Mouse (Mus musculus): ENCODE measurements at regions not wholly inside any gene's neighbourhood (a gene's known extent, or its start where the extent isn't known, plus 50 kb on each side); places are given as distances from the start of the nearest gene placed in this dataset.
"Not testable (repeated sequence)": the region's sequence is repeated elsewhere in the genome, so short reads cannot be mapped to it uniquely, and the experiment has no call there.

DNA sequence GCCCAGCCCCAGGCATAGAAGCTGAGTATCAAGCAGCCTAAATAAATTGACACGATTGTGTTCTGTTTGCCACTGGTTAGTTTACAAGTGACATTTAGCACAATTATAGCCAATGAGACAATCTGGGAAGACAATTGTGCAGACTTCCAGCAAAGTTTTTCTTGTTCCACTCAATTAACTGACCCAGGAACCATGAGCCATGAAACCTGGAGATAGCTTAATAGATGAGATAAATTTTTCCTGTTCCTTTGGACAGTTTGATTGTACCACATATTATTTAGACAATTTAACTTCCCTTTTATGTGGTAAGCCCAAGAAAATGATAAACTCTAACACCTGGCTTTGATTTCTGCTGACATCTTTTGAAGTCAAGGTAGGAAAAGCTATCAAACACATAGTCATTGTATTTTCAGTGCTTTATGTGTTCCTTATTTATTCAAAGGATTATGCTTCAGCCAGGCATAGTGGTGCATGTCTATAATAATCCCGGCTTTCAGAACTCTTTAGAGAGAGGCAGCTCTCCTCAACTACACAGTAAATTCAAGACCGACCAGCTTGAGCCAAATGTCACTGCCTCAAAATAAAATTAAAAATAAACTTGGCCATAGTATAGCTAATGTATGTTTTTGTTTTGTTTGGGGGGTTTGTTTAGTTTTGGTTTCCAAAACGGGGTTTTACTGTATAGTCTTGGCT is 1406.2 kb upstream of the 1700008P02Rik start:
- no peak for DNase-seq (ENCODE audit: low read depth)
- no peak for TF ChIP-seq CTCF (IDR thresholded peaks at IDR 0.05; ENCODE audit: borderline replicate concordance, extremely low read depth, insufficient read depth, insufficient read length)
- TF ChIP-seq POLR2A (IDR thresholded peaks at IDR 0.05; ENCODE audit: borderline replicate concordance, extremely low read depth, insufficient read depth, insufficient read length, poor library complexity, severe bottlenecking), result no peak

- peak; percentile 24 for DNase-seq (ENCODE audit: low read depth)
- TF ChIP-seq POLR2A (IDR thresholded peaks at IDR 0.05; ENCODE audit: borderline replicate concordance, extremely low read depth, insufficient read depth, insufficient read length, poor library complexity, severe bottlenecking) (no peak), CTCF (IDR thresholded peaks at IDR 0.05; ENCODE audit: borderline replicate concordance, extremely low read depth, insufficient read depth, insufficient read length) (no peak)
Observed at GRCm38 (mm10) chr3:8022654-8023053, 1402.4 kb upstream of the 1700008P02Rik start.

DNA sequence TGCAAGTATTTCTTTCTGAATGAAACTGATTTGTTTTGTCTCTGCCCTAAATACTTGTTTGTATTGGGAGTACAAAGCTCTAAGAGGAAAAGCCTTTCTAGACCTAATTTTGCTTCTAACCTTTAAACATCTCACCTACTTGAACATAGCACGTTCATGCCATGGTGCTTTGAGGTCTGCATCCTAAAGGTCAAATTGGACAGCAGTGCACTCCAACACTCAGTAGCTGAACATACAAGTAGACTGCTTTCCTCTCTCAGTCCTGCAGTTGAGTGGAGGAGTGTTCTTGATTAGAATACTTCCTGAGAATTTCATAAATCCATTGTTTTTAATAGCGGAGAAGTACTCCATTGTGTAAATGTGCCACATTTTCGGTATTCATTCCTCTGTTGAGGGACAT is 1397.2 kb upstream of the 1700008P02Rik start:
- TF ChIP-seq POLR2A (IDR thresholded peaks at IDR 0.05; ENCODE audit: borderline replicate concordance, extremely low read depth, insufficient read depth, insufficient read length, poor library complexity, severe bottlenecking) (no peak), CTCF (IDR thresholded peaks at IDR 0.05; ENCODE audit: borderline replicate concordance, extremely low read depth, insufficient read depth, insufficient read length) (no peak)
- DNase-seq (ENCODE audit: low read depth), result peak; percentile 20

DNA sequence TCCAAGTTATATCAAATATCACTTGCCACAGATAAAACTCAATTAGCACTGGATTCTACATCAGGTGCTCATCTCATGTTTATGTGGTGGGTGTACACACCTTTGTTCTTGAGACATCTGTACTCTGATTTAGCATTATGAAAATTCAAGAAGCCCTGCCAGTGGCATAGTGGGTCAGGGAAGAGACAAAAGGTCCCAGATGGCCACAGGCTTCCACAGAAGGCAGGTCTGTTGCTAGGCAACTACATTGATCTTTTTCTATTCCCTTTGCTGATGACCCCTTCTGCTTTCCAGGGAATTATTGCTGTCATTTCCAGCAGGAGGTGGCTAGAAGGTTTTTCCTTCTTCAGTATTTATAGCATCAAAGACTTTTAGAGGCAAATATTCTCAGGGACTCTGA is 1396.7 kb upstream of the 1700008P02Rik start:
- TF ChIP-seq POLR2A (IDR thresholded peaks at IDR 0.05; ENCODE audit: borderline replicate concordance, extremely low read depth, insufficient read depth, insufficient read length, poor library complexity, severe bottlenecking), result no peak
- TF ChIP-seq CTCF (IDR thresholded peaks at IDR 0.05; ENCODE audit: borderline replicate concordance, extremely low read depth, insufficient read depth, insufficient read length), result no peak
- peak; percentile 75 for DNase-seq (ENCODE audit: low read depth)

- TF ChIP-seq POLR2A (IDR thresholded peaks at IDR 0.05; ENCODE audit: borderline replicate concordance, extremely low read depth, insufficient read depth, insufficient read length, poor library complexity, severe bottlenecking) (no peak), CTCF (IDR thresholded peaks at IDR 0.05; ENCODE audit: borderline replicate concordance, extremely low read depth, insufficient read depth, insufficient read length) (no peak)
- DNase-seq (ENCODE audit: low read depth), result no peak
Observed at GRCm38 (mm10) chr3:8009966-8010365, 1389.7 kb upstream of the 1700008P02Rik start.

- DNase-seq (ENCODE audit: low read depth), result no peak
- TF ChIP-seq CTCF (IDR thresholded peaks at IDR 0.05; ENCODE audit: borderline replicate concordance, extremely low read depth, insufficient read depth, insufficient read length) (no peak), POLR2A (IDR thresholded peaks at IDR 0.05; ENCODE audit: borderline replicate concordance, extremely low read depth, insufficient read depth, insufficient read length, poor library complexity, severe bottlenecking) (no peak)
Observed at GRCm38 (mm10) chr3:8006708-8007395, 1386.6 kb upstream of the 1700008P02Rik start.

DNA sequence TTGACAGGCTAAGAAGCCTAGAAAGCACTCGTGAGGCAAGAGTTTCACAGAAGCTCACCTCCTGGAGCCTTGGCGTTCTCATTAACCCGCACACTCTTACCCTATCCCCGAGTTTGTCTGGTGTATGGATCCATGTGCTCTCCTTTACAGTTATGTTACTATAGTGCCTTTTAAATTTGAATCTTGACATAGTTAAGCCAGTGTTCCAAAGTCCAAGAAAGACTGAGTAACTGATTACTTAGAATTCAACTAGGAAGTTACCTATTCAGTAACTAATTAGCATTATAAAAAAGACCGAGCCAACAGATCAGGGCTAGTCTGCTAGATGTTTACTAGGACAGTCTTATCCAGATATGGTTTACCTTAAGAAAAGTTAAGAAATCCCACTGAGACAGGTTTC is 1386.0 kb upstream of the 1700008P02Rik start:
- TF ChIP-seq CTCF (IDR thresholded peaks at IDR 0.05; ENCODE audit: borderline replicate concordance, extremely low read depth, insufficient read depth, insufficient read length) (no peak), POLR2A (IDR thresholded peaks at IDR 0.05; ENCODE audit: borderline replicate concordance, extremely low read depth, insufficient read depth, insufficient read length, poor library complexity, severe bottlenecking) (no peak)
- DNase-seq (ENCODE audit: low read depth), result no peak

DNA sequence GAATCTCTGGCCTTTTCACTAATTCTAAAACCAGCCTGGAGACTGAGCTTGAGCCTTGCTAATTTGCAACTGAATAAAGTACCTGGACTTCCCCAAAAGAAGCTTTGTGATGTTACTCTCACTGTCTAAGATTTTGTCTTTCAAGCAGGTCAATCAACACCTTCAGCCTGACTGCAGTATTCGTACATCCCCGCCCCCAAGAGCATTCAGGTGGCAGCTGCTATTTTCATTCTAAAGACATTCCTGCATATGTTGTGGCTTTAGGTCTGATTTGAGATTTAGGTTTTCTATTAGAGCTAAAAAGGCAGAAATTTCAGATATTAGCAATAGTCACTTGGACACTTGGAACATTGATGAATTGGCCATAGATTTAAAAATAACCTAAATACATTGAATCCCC is 1385.4 kb upstream of the 1700008P02Rik start:
- DNase-seq (ENCODE audit: low read depth), result not testable (repeated sequence)

DNA sequence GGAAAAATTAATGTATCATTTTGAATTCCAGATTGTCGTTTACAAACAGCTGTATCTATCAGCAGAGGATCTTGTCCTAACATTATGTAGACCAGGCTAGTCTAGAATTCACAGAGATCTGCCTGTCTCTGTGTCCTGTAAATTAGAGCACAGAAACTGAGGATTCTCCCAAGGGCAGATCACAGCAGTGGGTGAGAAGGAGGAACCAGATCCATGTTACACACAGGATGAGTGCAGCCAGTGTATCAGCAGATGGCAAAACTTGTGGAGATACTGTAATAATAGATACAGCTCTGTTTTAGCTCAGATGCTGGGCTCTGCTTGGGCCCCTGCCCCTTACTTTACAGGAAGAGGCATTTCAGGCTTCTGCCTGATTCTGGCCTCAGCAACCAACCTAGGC is 1384.0 kb upstream of the 1700008P02Rik start:
- no peak for DNase-seq (ENCODE audit: low read depth)
- TF ChIP-seq CTCF (IDR thresholded peaks at IDR 0.05; ENCODE audit: borderline replicate concordance, extremely low read depth, insufficient read depth, insufficient read length) (no peak), POLR2A (IDR thresholded peaks at IDR 0.05; ENCODE audit: borderline replicate concordance, extremely low read depth, insufficient read depth, insufficient read length, poor library complexity, severe bottlenecking) (no peak)

- no peak for TF ChIP-seq POLR2A (IDR thresholded peaks at IDR 0.05; ENCODE audit: borderline replicate concordance, extremely low read depth, insufficient read depth, insufficient read length, poor library complexity, severe bottlenecking)
- TF ChIP-seq CTCF (IDR thresholded peaks at IDR 0.05; ENCODE audit: borderline replicate concordance, extremely low read depth, insufficient read depth, insufficient read length), result no peak
Observed at GRCm38 (mm10) chr3:8001027-8001426, 1380.8 kb upstream of the 1700008P02Rik start.

GRCm38 (mm10) chr3:7992322-7992721 is 1372.1 kb upstream of the 1700008P02Rik start:
- no peak for DNase-seq (ENCODE audit: low read depth)
- TF ChIP-seq CTCF (IDR thresholded peaks at IDR 0.05; ENCODE audit: borderline replicate concordance, extremely low read depth, insufficient read depth, insufficient read length) (no peak), POLR2A (IDR thresholded peaks at IDR 0.05; ENCODE audit: borderline replicate concordance, extremely low read depth, insufficient read depth, insufficient read length, poor library complexity, severe bottlenecking) (no peak)

More at GRCm38 (mm10) chr3:8001027-8001426, 1380.8 kb upstream of the 1700008P02Rik start:
- no peak for DNase-seq (ENCODE audit: low read depth)

GRCm38 (mm10) chr3:7973287-7973686 is 1353.0 kb upstream of the 1700008P02Rik start:
- no peak for DNase-seq (ENCODE audit: low read depth)

More at GRCm38 (mm10) chr3:7973287-7973686, 1353.0 kb upstream of the 1700008P02Rik start:
- TF ChIP-seq CTCF (IDR thresholded peaks at IDR 0.05; ENCODE audit: borderline replicate concordance, extremely low read depth, insufficient read depth, insufficient read length) (no peak), POLR2A (IDR thresholded peaks at IDR 0.05; ENCODE audit: borderline replicate concordance, extremely low read depth, insufficient read depth, insufficient read length, poor library complexity, severe bottlenecking) (no peak)
